ENCODE assay signal across 9 mouse cellular contexts in genomic region chr7:75715939-75716338, GRCm38 (mm10).
DNase-seq lines count a peak whose midpoint lies in the region; ATAC-seq and TF ChIP-seq lines count a peak whose summit lies in the region.
"Had no signal": no experiment of that assay in that cellular context is flagged by ENCODE, and none has a peak within 500 bp of the region (broad histone marks: within the 10 kb centered on the region; RNA-seq: fewer than 3 reads in every experiment).

No protein-coding gene starts in this region.

- ATAC-seq in kidney, embryonic 16.5 days (ENCODE audit: low FRiP score, low TSS enrichment), result no peak
- ATAC-seq in heart, embryonic 16.5 days (replicated peaks; ENCODE audit: extremely low read depth, insufficient read depth, low FRiP score), result peak; percentile 71

- DNase-seq in kidney, adult 2 months, result peak; percentile 78
- DNase-seq in fat pad, adult 2 months (ENCODE audit: extremely low read depth, low read depth, low spot score), result peak; percentile 16
- peak; percentile 53 for DNase-seq in lung, postnatal 25 days (ENCODE audit: low spot score)
- DNase-seq in left cerebral cortex, postnatal 14 days (ENCODE audit: low spot score in 2 of 2), result no peak
- DNase-seq in thymus, postnatal 10 days (ENCODE audit: low spot score in 2 of 2), result no peak
- no peak for DNase-seq in cerebellum, postnatal 36 days

- 57% methylated on average over 4 of the region's 4 CpGs for WGBS in kidney, adult 2 months
- WGBS in kidney, embryonic 16.5 days, result 40% methylated on average over 4 of the region's 4 CpGs
- 22% methylated on average over 4 of the region's 4 CpGs for WGBS in heart, embryonic 16.5 days

- H3K36me3 ChIP-seq in kidney, adult 2 months (ENCODE audit: control insufficient read depth, insufficient read depth, low read length), result peaks cover 2% of the 10 kb centered on the region
- H3K36me3 ChIP-seq in kidney, embryonic 16.5 days (ENCODE audit: insufficient read depth, low read length), result peaks cover 20% of the 10 kb centered on the region
- H3K36me3 ChIP-seq in heart, embryonic 16.5 days (ENCODE audit: control insufficient read depth, insufficient read depth), result peaks cover 19% of the 10 kb centered on the region

- TF ChIP-seq CTCF in kidney, adult 2 months (conservative IDR thresholded peaks at IDR 0.05; ENCODE audit: insufficient read depth, insufficient read length, low read depth, low read length), result no peak

- no peaks in the 10 kb centered on the region for H3K4me1 ChIP-seq in kidney, adult 2 months (ENCODE audit: control insufficient read depth, insufficient read depth, low read length)
- peaks cover 6% of the 10 kb centered on the region; the same call in 1 of the 2 replicates for H3K4me1 ChIP-seq in kidney, embryonic 16.5 days (ENCODE audit: insufficient read depth, low read length)
- H3K4me1 ChIP-seq in heart, embryonic 16.5 days (ENCODE audit: control insufficient read depth, insufficient read depth, low read length), result peaks cover 23% of the 10 kb centered on the region

- no peak overlapping the region for H3K4me2 ChIP-seq in kidney, embryonic 16.5 days (replicated peaks; ENCODE audit: low read depth, low read length)
- H3K4me2 ChIP-seq in heart, embryonic 16.5 days (ENCODE audit: low read depth, low read length), result no peak overlapping the region

- no peak for TF ChIP-seq POLR2A in kidney, adult 2 months (IDR thresholded peaks at IDR 0.05; ENCODE audit: low read depth, low read length)

- no peak overlapping the region for H3K4me3 ChIP-seq in kidney, adult 2 months (ENCODE audit: insufficient read depth, low read depth, low read length)
- H3K4me3 ChIP-seq in kidney, embryonic 16.5 days (ENCODE audit: low read length), result no peak overlapping the region
- H3K4me3 ChIP-seq in heart, embryonic 16.5 days (ENCODE audit: low read length), result no peak overlapping the region
- H3K4me3 ChIP-seq: megakaryocyte, embryonic 14.5 days had no signal

- H3K27me3 ChIP-seq in kidney, adult 2 months (replicated peaks; ENCODE audit: control insufficient read depth, insufficient read depth, low read length), result no peaks in the 10 kb centered on the region
- no peaks in the 10 kb centered on the region for H3K27me3 ChIP-seq in kidney, embryonic 16.5 days (ENCODE audit: insufficient read depth, low read length)
- no peaks in the 10 kb centered on the region for H3K27me3 ChIP-seq in heart, embryonic 16.5 days (ENCODE audit: control insufficient read depth, insufficient read depth, low read length)
- H3K27me3 ChIP-seq: megakaryocyte, embryonic 14.5 days had no signal

- intact Hi-C loops in left cerebral cortex, postnatal 14 days (cut with DNase I), result loop anchor here (10.0 kb wide), 1 partner anchor 321 kb away; no protein-coding TSS in a partner anchor

- H3K9me3 ChIP-seq in kidney, embryonic 16.5 days (ENCODE audit: low read length), result no peaks in the 10 kb centered on the region
- H3K9me3 ChIP-seq in heart, embryonic 16.5 days (replicated peaks; ENCODE audit: control insufficient read depth, low read length), result no peaks in the 10 kb centered on the region
- H3K9me3 ChIP-seq: megakaryocyte, embryonic 14.5 days had no signal

- H3K27ac ChIP-seq in kidney, adult 2 months (ENCODE audit: insufficient read depth, low read depth, low read length), result peak overlapping the region; percentile 34
- no peak overlapping the region; the same call in 1 of the 2 replicates for H3K27ac ChIP-seq in kidney, embryonic 16.5 days (ENCODE audit: low read length)
- H3K27ac ChIP-seq in heart, embryonic 16.5 days (ENCODE audit: low read length), result peak overlapping the region; percentile 92

- no peak overlapping the region for H3K9ac ChIP-seq in kidney, embryonic 16.5 days (replicated peaks; ENCODE audit: low read length)
- H3K9ac ChIP-seq in heart, embryonic 16.5 days (ENCODE audit: low read length), result no peak overlapping the region

Comparison
In these comparisons a context has a peak if more than half of its experiments do, and no peak if none do; other contexts are left out.
1. DNase-seq: peak in kidney, adult 2 months (single experiment), fat pad, adult 2 months (single experiment) and lung, postnatal 25 days (single experiment); none in left cerebral cortex, postnatal 14 days (0 of 2), thymus, postnatal 10 days (0 of 2) and cerebellum, postnatal 36 days (0 of 2).